Mouse (Mus musculus) midbrain, embryonic 13.5 days (tissue): Measurements from ENCODE around the gene Csrnp1. TPM values are rescaled to one million over a fixed set of nuclear protein-coding genes. Genes with fewer than 3 reads are reported as not detected.

Experiments
- ATAC-seq: fragments of 200-750 bp; cut with Nextera tagmentation; 2 replicates; pipeline ENCODE4 v1.8.0; 2017; ENCODE audit warnings: mild to moderate bottlenecking, moderate TSS enrichment, moderate library complexity
- H3K27ac ChIP-seq: fragments of 300-500 bp; sonication (generic); 2 replicates; pipeline ENCODE4 v1.5.1; 2015; ENCODE audit warnings: inconsistent platforms, mild to moderate bottlenecking, moderate library complexity
- H3K27me3 ChIP-seq: fragments of 300-500 bp; sonication (generic); 2 replicates; pipeline ENCODE4 v1.6.1; 2015; ENCODE audit warnings: mild to moderate bottlenecking, inconsistent platforms
- H3K36me3 ChIP-seq: fragments of 300-500 bp; sonication (generic); 2 replicates; pipeline ENCODE4 v1.6.1; 2015; ENCODE audit warnings: mild to moderate bottlenecking, inconsistent platforms
- H3K4me1 ChIP-seq: fragments of 300-500 bp; sonication (generic); replicated peaks from 2 replicates; pipeline ENCODE4 v1.6.1; 2015; ENCODE audit warnings: inconsistent platforms
- H3K4me2 ChIP-seq: fragments of 300-500 bp; sonication (generic); replicated peaks from 2 replicates; pipeline ENCODE4 v1.6.1; 2015; ENCODE audit warnings: moderate library complexity, mild to moderate bottlenecking, inconsistent platforms
- H3K4me3 ChIP-seq: fragments of 300-500 bp; sonication (generic); replicated peaks from 2 replicates; pipeline ENCODE4 v1.5.1; 2015; ENCODE audit warnings: mild to moderate bottlenecking, inconsistent platforms
- H3K9ac ChIP-seq: fragments of 300-500 bp; sonication (generic); replicated peaks from 2 replicates; pipeline ENCODE4 v1.6.1; 2015; ENCODE audit warnings: mild to moderate bottlenecking, inconsistent platforms
- H3K9me3 ChIP-seq: fragments of 300-500 bp; sonication (generic); 2 replicates; pipeline ENCODE4 v1.6.1; 2016; ENCODE audit warnings: mild to moderate bottlenecking, inconsistent platforms
- WGBS: fragments of 180-500 bp; shearing (Covaris S2); methylation state at CpG from one replicate; pipeline ENCODE4 v1.1.7; 2015; 5-methylcytosine and 5-hydroxymethylcytosine counted together
- polyA plus RNA-seq: library from polyadenylated mRNA; unstranded; fragments of >200 nt; fragmentation: Nextera tagmentation; extraction: Ambion mirVana; gene quantifications from 2 replicates; pipeline ENCODE4 v1.2.1, GENCODE M21; 2015

Gene Csrnp1
- polyA plus RNA-seq, 1 experiment from 2014 or later = 1.1 TPM

DNA sequence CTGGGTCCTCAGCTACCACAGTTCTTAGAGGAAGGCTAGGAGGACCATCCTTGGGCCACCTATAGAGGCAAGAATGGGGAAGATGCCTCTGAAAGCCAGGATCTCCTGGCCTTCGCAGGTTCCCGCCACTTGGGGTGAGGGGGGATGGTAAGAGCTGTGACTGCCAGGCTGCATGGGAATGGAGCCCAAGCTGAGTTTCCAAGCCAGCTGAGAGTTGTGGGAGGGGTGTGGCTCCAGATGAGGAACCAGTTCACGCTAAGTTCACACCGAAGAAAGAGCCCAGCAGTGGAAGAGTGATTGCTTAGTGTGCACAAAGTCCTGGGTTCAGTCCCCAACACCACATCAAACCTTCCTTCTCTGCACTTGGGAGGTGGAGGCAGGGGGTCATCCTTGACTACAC lies 22.2 kb downstream of the Csrnp1 start:
- Histone ChIP-seq H3K27ac (no peak overlapping the region), H3K4me3 (no peak overlapping the region), H3K9ac (no peak overlapping the region), H3K27me3 (0 out of 2 replicates have a peak, but pooled peaks cover 4% of the 10 kb centered on the region), H3K4me2 (no peak overlapping the region), H3K4me1 (0 out of 2 replicates have a peak, but pooled peaks cover 5% of the 10 kb centered on the region), H3K36me3 (no peaks in the 10 kb centered on the region), H3K9me3 (no peaks in the 10 kb centered on the region)
- 91% methylated on average over 4 of the region's 4 CpGs for WGBS
- ATAC-seq = no peak

- H3K9ac ChIP-seq = no peak overlapping the region
- H3K27me3 ChIP-seq = 0 out of 2 replicates have a peak, but pooled peaks cover 4% of the 10 kb centered on the region
- no peak overlapping the region for H3K4me3 ChIP-seq
- no peaks in the 10 kb centered on the region for H3K36me3 ChIP-seq
- WGBS = 83% methylated on average over 9 of the region's 9 CpGs
- H3K27ac ChIP-seq = no peak overlapping the region
- no peaks in the 10 kb centered on the region for H3K9me3 ChIP-seq
- no peak overlapping the region for H3K4me2 ChIP-seq
- no peak for ATAC-seq
- H3K4me1 ChIP-seq = 0 out of 2 replicates have a peak, but pooled peaks cover 5% of the 10 kb centered on the region
Observed at GRCm38 (mm10) chr9:119958835-119959234, 25.6 kb downstream of the Csrnp1 start.

GRCm38 (mm10) chr9:119951388-119951787 lies 33.1 kb downstream of the Csrnp1 start:
- WGBS = 88% methylated on average over 9 of the region's 9 CpGs
- no peak for ATAC-seq
- H3K4me1 ChIP-seq = peaks cover 5% of the 10 kb centered on the region; the same call in 1 of the 2 replicates
- H3K27me3 ChIP-seq = no peaks in the 10 kb centered on the region
- H3K4me2 ChIP-seq = no peak overlapping the region
- no peak overlapping the region for H3K27ac ChIP-seq
- H3K9me3 ChIP-seq = no peaks in the 10 kb centered on the region
- H3K9ac ChIP-seq = no peak overlapping the region
- no peak overlapping the region for H3K4me3 ChIP-seq
- H3K36me3 ChIP-seq = no peaks in the 10 kb centered on the region

DNA sequence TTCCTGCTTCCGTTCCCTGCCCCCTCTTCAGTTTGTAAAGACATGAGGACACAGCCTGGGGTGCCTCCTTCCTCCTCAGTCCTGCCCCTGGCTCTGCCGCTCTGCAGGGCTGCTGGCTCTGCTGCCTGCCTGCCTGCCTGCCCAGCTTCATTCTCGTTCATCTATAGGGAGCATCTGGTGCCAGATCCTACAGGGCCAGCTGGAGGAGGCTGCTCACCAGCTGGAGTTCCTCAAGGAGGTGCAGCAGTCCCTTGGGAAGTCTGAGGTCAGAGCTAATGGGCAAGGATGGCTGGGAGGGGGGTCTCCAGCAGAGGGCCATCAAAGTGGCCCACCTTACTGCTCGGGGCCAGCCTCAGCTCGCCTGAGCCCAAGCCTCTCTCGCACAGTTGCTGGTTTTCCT lies 34.0 kb downstream of the Csrnp1 start:
- H3K27ac ChIP-seq = no peak overlapping the region
- no peak overlapping the region for H3K4me3 ChIP-seq
- 47% methylated on average over 5 of the region's 6 CpGs for WGBS
- H3K36me3 ChIP-seq = no peaks in the 10 kb centered on the region
- peaks cover 5% of the 10 kb centered on the region; the same call in 1 of the 2 replicates for H3K4me1 ChIP-seq
- no peaks in the 10 kb centered on the region for H3K9me3 ChIP-seq
- ATAC-seq = no peak
- H3K9ac ChIP-seq = peak overlapping the region; percentile 44; the same call in 1 of the 2 replicates
- no peaks in the 10 kb centered on the region for H3K27me3 ChIP-seq
- no peak overlapping the region for H3K4me2 ChIP-seq

DNA sequence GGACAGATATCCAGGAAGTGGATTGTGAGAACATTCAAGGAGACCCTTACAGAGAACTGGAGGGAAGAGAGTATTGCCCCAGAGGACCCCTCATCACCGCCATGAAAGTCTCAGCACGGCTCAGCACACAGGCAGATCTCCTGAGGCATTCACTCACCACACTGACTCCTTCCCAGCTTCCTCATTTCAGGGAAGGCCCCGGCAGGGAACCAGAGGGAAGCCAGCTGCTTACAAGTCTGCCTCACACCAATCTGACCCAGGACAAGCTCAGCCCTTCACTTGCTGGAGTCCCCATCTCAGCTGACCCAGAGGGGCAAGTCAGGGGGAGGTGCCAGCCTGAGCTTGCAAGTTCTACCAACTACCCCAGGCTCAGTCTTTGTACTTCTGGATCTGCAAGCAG lies 35.7 kb downstream of the Csrnp1 start:
- Histone ChIP-seq H3K4me3 (no peak overlapping the region), H3K27ac (no peak overlapping the region), H3K9ac (no peak overlapping the region), H3K9me3 (no peaks in the 10 kb centered on the region), H3K4me1 (peaks cover 5% of the 10 kb centered on the region; the same call in 1 of the 2 replicates), H3K27me3 (no peaks in the 10 kb centered on the region), H3K4me2 (no peak overlapping the region), H3K36me3 (no peaks in the 10 kb centered on the region)
- WGBS = 69% methylated on average over 3 of the region's 3 CpGs
- no peak for ATAC-seq

GRCm38 (mm10) chr9:119945173-119945900 lies 39.1 kb downstream of the Csrnp1 start:
- H3K27ac ChIP-seq = no peak overlapping the region
- H3K4me3 ChIP-seq = no peak overlapping the region
- H3K9me3 ChIP-seq = no peaks in the 10 kb centered on the region
- no peaks in the 10 kb centered on the region for H3K36me3 ChIP-seq
- WGBS = 70% methylated on average over 12 of the region's 12 CpGs
- no peak for ATAC-seq
- no peak overlapping the region for H3K4me2 ChIP-seq
- no peaks in the 10 kb centered on the region for H3K27me3 ChIP-seq
- H3K9ac ChIP-seq = no peak overlapping the region
- peaks cover under 1% of the 10 kb centered on the region; the same call in 1 of the 2 replicates for H3K4me1 ChIP-seq

DNA sequence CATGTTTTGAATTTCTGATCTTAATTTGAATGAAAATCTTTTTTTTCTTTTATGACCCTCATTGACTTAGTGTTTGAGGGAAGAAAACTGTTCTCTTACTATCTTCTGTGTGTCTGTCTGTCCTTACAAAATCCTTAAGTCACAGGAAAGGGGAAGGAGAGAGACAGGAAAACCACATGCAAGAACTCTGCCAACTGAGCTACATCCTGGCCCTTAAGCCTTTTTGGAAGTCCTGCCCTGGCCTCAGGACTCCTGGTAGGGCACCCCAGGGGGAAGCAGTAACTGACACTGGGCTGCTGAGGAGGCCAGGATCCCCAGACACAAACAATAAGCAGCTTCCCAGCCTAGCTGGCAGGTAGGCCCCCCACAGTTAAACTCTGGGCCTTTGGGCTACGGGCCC lies 41.1 kb downstream of the Csrnp1 start:
- H3K36me3 ChIP-seq = no peaks in the 10 kb centered on the region
- H3K4me1 ChIP-seq = no peaks in the 10 kb centered on the region
- no peak for ATAC-seq
- 74% methylated on average over 1 of the region's 1 CpGs for WGBS
- H3K27me3 ChIP-seq = no peaks in the 10 kb centered on the region
- H3K4me2 ChIP-seq = no peak overlapping the region
- H3K27ac ChIP-seq = no peak overlapping the region
- no peaks in the 10 kb centered on the region for H3K9me3 ChIP-seq
- no peak overlapping the region for H3K9ac ChIP-seq
- H3K4me3 ChIP-seq = no peak overlapping the region

GRCm38 (mm10) chr9:119941861-119942260 lies 42.6 kb downstream of the Csrnp1 start:
- Histone ChIP-seq H3K27me3 (no peaks in the 10 kb centered on the region), H3K9me3 (no peaks in the 10 kb centered on the region), H3K36me3 (no peaks in the 10 kb centered on the region), H3K9ac (no peak overlapping the region), H3K27ac (no peak overlapping the region), H3K4me2 (no peak overlapping the region), H3K4me1 (peaks cover 7% of the 10 kb centered on the region), H3K4me3 (no peak overlapping the region)
- 92% methylated on average over 14 of the region's 14 CpGs for WGBS
- no peak for ATAC-seq

DNA sequence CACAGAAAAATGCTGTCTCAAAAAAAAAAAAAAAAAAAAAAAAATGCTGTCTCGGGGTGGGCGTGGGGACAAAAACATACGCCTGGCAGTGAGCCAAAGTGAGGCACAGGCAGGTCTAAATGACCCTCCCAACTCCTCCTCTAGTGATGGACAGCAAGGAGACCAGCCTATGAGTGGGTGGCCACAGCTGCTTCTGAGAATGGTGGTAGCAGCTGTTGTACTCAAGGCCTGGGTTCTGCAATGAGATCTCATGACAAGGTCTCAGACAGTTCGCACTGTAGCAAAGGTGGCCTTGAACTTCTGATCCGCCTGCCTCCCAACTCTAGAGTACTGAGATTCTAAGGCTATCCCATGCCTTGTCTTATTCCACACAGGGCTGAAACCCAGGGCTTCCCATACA lies 43.1 kb downstream of the Csrnp1 start:
- peaks cover 12% of the 10 kb centered on the region for H3K4me1 ChIP-seq
- H3K36me3 ChIP-seq = no peaks in the 10 kb centered on the region
- 85% methylated on average over 5 of the region's 5 CpGs for WGBS
- H3K27ac ChIP-seq = no peak overlapping the region
- ATAC-seq = no peak
- no peak overlapping the region for H3K9ac ChIP-seq
- H3K4me3 ChIP-seq = no peak overlapping the region
- no peaks in the 10 kb centered on the region for H3K27me3 ChIP-seq
- H3K9me3 ChIP-seq = no peaks in the 10 kb centered on the region
- no peak overlapping the region for H3K4me2 ChIP-seq

DNA sequence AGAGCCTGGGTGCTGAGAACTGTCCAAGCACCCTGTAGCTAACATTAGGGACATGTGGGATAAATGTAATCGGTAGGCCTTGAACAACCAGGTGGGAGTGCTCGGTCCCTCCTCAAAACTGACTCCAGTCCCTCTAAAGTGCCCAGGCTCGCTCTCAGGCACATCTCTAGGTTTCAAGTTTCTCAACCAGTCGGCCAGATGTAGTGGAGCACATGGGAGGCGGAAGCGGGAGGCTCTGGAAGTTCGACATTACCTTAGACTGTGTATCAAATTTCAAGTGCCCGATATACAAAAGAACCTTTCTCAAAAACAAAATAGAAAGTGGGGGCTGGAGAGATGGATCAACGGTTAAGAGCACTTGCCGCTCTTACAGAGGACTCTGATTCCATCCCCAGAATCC lies 44.8 kb downstream of the Csrnp1 start:
- ATAC-seq = no peak
- H3K9me3 ChIP-seq = no peaks in the 10 kb centered on the region
- H3K27me3 ChIP-seq = no peaks in the 10 kb centered on the region
- H3K4me3 ChIP-seq = no peak overlapping the region
- H3K27ac ChIP-seq = no peak overlapping the region
- no peak overlapping the region for H3K4me2 ChIP-seq
- H3K36me3 ChIP-seq = no peaks in the 10 kb centered on the region
- H3K9ac ChIP-seq = no peak overlapping the region
- WGBS = 77% methylated on average over 10 of the region's 10 CpGs
- peaks cover 16% of the 10 kb centered on the region for H3K4me1 ChIP-seq

- Histone ChIP-seq H3K9me3 (no peaks in the 10 kb centered on the region), H3K9ac (no peak overlapping the region), H3K4me2 (no peak overlapping the region), H3K4me1 (peaks cover 16% of the 10 kb centered on the region), H3K36me3 (no peaks in the 10 kb centered on the region), H3K27ac (no peak overlapping the region), H3K4me3 (no peak overlapping the region), H3K27me3 (no peaks in the 10 kb centered on the region)
- no peak for ATAC-seq
- WGBS = 82% methylated on average over 4 of the region's 4 CpGs
Observed at GRCm38 (mm10) chr9:119938496-119938895, 46.0 kb downstream of the Csrnp1 start.

GRCm38 (mm10) chr9:119937005-119937773 lies 47.3 kb downstream of the Csrnp1 start, which contains the start of the genes Gorasp1 and Ttc21a:
Gene Gorasp1, minus strand, starts transcription at chr9:119937565.
Gene Ttc21a, plus strand, starts transcription at chr9:119937606.
- Histone ChIP-seq H3K36me3 (peaks cover 6% of the 10 kb centered on the region), H3K4me1 (peaks cover 16% of the 10 kb centered on the region), H3K4me3 (peak within 1 kb of the TSS; percentile 76), H3K4me2 (peak within 1 kb of the TSS; percentile 88), H3K27ac (peak within 1 kb of the TSS; percentile 74), H3K9ac (peak within 1 kb of the TSS; percentile 87), H3K9me3 (no peaks in the 10 kb centered on the region), H3K27me3 (no peaks in the 10 kb centered on the region)
- WGBS = 3% methylated on average over 40 of the region's 40 CpGs
- peak; percentile 96 for ATAC-seq
